Mouse (Mus musculus) stomach, embryonic 16.5 days (tissue): ENCODE measurements around the gene Prdm10. TPM values are rescaled to one million over a fixed set of nuclear protein-coding genes. Genes with fewer than 3 reads are reported as not detected.

Experiments
- ATAC-seq: fragments of 200-750 bp; cut with Nextera tagmentation; 2 replicates; pipeline ENCODE4 v1.8.0; 2017; ENCODE audit warnings: moderate number of reproducible peaks, moderate TSS enrichment; ENCODE audit not compliant: insufficient read depth, low FRiP score
- H3K27ac ChIP-seq: fragments of 300-500 bp; sonication (generic); 2 replicates; pipeline ENCODE4 v1.5.1; 2014; ENCODE audit warnings: low read length
- H3K27me3 ChIP-seq: fragments of 300-500 bp; sonication (generic); 2 replicates; pipeline ENCODE4 v1.6.1; 2014; ENCODE audit warnings: low read length, control low read depth, mixed read lengths; ENCODE audit not compliant: control insufficient read depth, insufficient read depth
- H3K36me3 ChIP-seq: fragments of 300-500 bp; sonication (generic); 2 replicates; pipeline ENCODE4 v1.6.1; 2014; ENCODE audit warnings: low read length; ENCODE audit not compliant: control insufficient read depth, insufficient read depth
- H3K4me1 ChIP-seq: fragments of 300-500 bp; sonication (generic); 2 replicates; pipeline ENCODE4 v1.6.1; 2014; ENCODE audit warnings: low read length, control low read depth, mixed read lengths; ENCODE audit not compliant: control insufficient read depth, insufficient read depth
- H3K4me2 ChIP-seq: fragments of 300-500 bp; sonication (generic); 2 replicates; pipeline ENCODE4 v1.6.1; 2014; ENCODE audit warnings: low read depth, low read length, mixed read lengths
- H3K4me3 ChIP-seq: fragments of 300-500 bp; sonication (generic); replicated peaks from 2 replicates; pipeline ENCODE4 v1.5.1; 2014; ENCODE audit warnings: mild to moderate bottlenecking, low read length
- H3K9ac ChIP-seq: fragments of 300-500 bp; sonication (generic); 2 replicates; pipeline ENCODE4 v1.6.1; 2014; ENCODE audit warnings: low read length
- H3K9me3 ChIP-seq: fragments of 300-500 bp; sonication (generic); replicated peaks from 2 replicates; pipeline ENCODE4 v1.6.1; 2016; ENCODE audit warnings: low read length, control low read depth; ENCODE audit not compliant: control insufficient read depth
- WGBS: fragments of 180-500 bp; shearing (Covaris S2); extraction: QIAGEN DNeasy Blood & Tissue Kit; methylation state at CpG from one replicate; pipeline ENCODE4 v1.1.7; 2014; 5-methylcytosine and 5-hydroxymethylcytosine counted together
- polyA plus RNA-seq: library from polyadenylated mRNA; unstranded; fragments of >200 nt; fragmentation: Nextera tagmentation; extraction: Ambion mirVana; gene quantifications from 2 replicates; pipeline ENCODE4 v1.2.1, GENCODE M21; 2015

Prdm10 gene
- polyA plus RNA-seq, 1 experiment from 2014 or later = 4.8 TPM

- Histone ChIP-seq H3K4me1 (peaks cover 14% of the 10 kb centered on the region), H3K36me3 (no peaks in the 10 kb centered on the region; the same call in 1 of the 2 replicates), H3K27ac (peak within 1 kb of the TSS; percentile 64), H3K4me3 (peak within 1 kb of the TSS; percentile 88), H3K9ac (peak within 1 kb of the TSS; percentile 94), H3K4me2 (peak within 1 kb of the TSS; percentile 80), H3K27me3 (no peaks in the 10 kb centered on the region), H3K9me3 (no peaks in the 10 kb centered on the region)
- WGBS = under 1% methylated on average over 45 of the region's 46 CpGs
- ATAC-seq = peak; percentile 99
Observed at GRCm38 (mm10) chr9:31385947-31386354, 105.6 kb downstream of the Prdm10 start, which contains the start of gene Nfrkb. Gene Nfrkb, plus strand, starts transcription at chr9:31386192.

GRCm38 (mm10) chr9:31386368-31387180, 106.2 kb downstream of the Prdm10 start:
- Histone ChIP-seq H3K9ac (peak overlapping the region; percentile 94), H3K9me3 (no peaks in the 10 kb centered on the region), H3K36me3 (peaks cover 5% of the 10 kb centered on the region; the same call in 1 of the 2 replicates), H3K4me2 (peak overlapping the region; percentile 80), H3K4me3 (peak overlapping the region; percentile 88), H3K27ac (peak overlapping the region; percentile 64), H3K4me1 (peaks cover 14% of the 10 kb centered on the region), H3K27me3 (no peaks in the 10 kb centered on the region)
- 7% methylated on average over 44 of the region's 44 CpGs for WGBS
- ATAC-seq = peak; percentile 67

- no peaks in the 10 kb centered on the region for H3K9me3 ChIP-seq
- H3K36me3 ChIP-seq = peaks cover 7% of the 10 kb centered on the region
- no peaks in the 10 kb centered on the region for H3K27me3 ChIP-seq
- H3K4me3 ChIP-seq = peak overlapping the region; percentile 88
- H3K4me2 ChIP-seq = peak overlapping the region; percentile 80
- no peak overlapping the region for H3K9ac ChIP-seq
- no peak for ATAC-seq
- no peak overlapping the region for H3K27ac ChIP-seq
- WGBS = 84% methylated on average over 5 of the region's 5 CpGs
- H3K4me1 ChIP-seq = peaks cover 14% of the 10 kb centered on the region
Observed at GRCm38 (mm10) chr9:31387206-31387605, 106.9 kb downstream of the Prdm10 start.

- WGBS = 51% methylated on average over 4 of the region's 4 CpGs
- Histone ChIP-seq H3K9ac (no peak overlapping the region), H3K4me1 (no peaks in the 10 kb centered on the region), H3K4me3 (no peak overlapping the region), H3K27me3 (no peaks in the 10 kb centered on the region), H3K9me3 (no peaks in the 10 kb centered on the region), H3K4me2 (no peak overlapping the region), H3K36me3 (peaks cover 30% of the 10 kb centered on the region), H3K27ac (no peak overlapping the region)
- no peak for ATAC-seq
Observed at GRCm38 (mm10) chr9:31400441-31400840, 120.1 kb downstream of the Prdm10 start.

- H3K4me2 ChIP-seq = no peak overlapping the region
- no peaks in the 10 kb centered on the region for H3K27me3 ChIP-seq
- no peak overlapping the region for H3K9ac ChIP-seq
- WGBS = 85% methylated on average over 2 of the region's 2 CpGs
- peaks cover 25% of the 10 kb centered on the region for H3K36me3 ChIP-seq
- H3K4me1 ChIP-seq = no peaks in the 10 kb centered on the region
- H3K9me3 ChIP-seq = no peaks in the 10 kb centered on the region
- no peak overlapping the region for H3K4me3 ChIP-seq
- H3K27ac ChIP-seq = no peak overlapping the region
- no peak for ATAC-seq
Observed at GRCm38 (mm10) chr9:31404311-31404710, 124.0 kb downstream of the Prdm10 start.

- Histone ChIP-seq H3K4me1 (no peaks in the 10 kb centered on the region), H3K4me2 (no peak overlapping the region), H3K4me3 (no peak overlapping the region), H3K27ac (no peak overlapping the region), H3K9ac (no peak overlapping the region), H3K27me3 (no peaks in the 10 kb centered on the region), H3K9me3 (no peaks in the 10 kb centered on the region), H3K36me3 (peaks cover 25% of the 10 kb centered on the region)
- ATAC-seq = no peak
- WGBS = 62% methylated on average over 6 of the region's 6 CpGs
Observed at GRCm38 (mm10) chr9:31405217-31405616, 124.9 kb downstream of the Prdm10 start.

- Histone ChIP-seq H3K4me3 (no peak overlapping the region), H3K27ac (no peak overlapping the region), H3K36me3 (peaks cover 8% of the 10 kb centered on the region), H3K4me1 (no peaks in the 10 kb centered on the region), H3K4me2 (no peak overlapping the region), H3K27me3 (no peaks in the 10 kb centered on the region), H3K9ac (no peak overlapping the region), H3K9me3 (no peaks in the 10 kb centered on the region)
- no peak for ATAC-seq
- 86% methylated on average over 4 of the region's 4 CpGs for WGBS
Observed at GRCm38 (mm10) chr9:31412165-31412564, 131.8 kb downstream of the Prdm10 start.

- H3K27ac ChIP-seq = no peak overlapping the region
- no peak overlapping the region for H3K4me2 ChIP-seq
- H3K4me3 ChIP-seq = no peak overlapping the region
- no peak for ATAC-seq
- H3K4me1 ChIP-seq = no peaks in the 10 kb centered on the region
- H3K27me3 ChIP-seq = no peaks in the 10 kb centered on the region
- H3K9ac ChIP-seq = no peak overlapping the region
- 89% methylated on average over 1 of the region's 1 CpGs for WGBS
- H3K36me3 ChIP-seq = peaks cover 28% of the 10 kb centered on the region
- no peaks in the 10 kb centered on the region for H3K9me3 ChIP-seq
Observed at GRCm38 (mm10) chr9:31418821-31419220, 138.5 kb downstream of the Prdm10 start.

- Histone ChIP-seq H3K4me1 (no peaks in the 10 kb centered on the region), H3K9me3 (no peaks in the 10 kb centered on the region), H3K36me3 (peaks cover 22% of the 10 kb centered on the region), H3K4me2 (no peak overlapping the region), H3K4me3 (no peak overlapping the region), H3K9ac (no peak overlapping the region), H3K27ac (no peak overlapping the region), H3K27me3 (no peaks in the 10 kb centered on the region)
- WGBS = 75% methylated on average over 5 of the region's 5 CpGs
- ATAC-seq = no peak
Observed at GRCm38 (mm10) chr9:31422143-31422542, 141.8 kb downstream of the Prdm10 start.
